Mouse (Mus musculus): ENCODE results near the gene Lasp1. TPM values are rescaled to one million over a fixed set of nuclear protein-coding genes. Genes with fewer than 3 reads are reported as not detected.

Lasp1 gene
- total and polyA plus RNA-seq, 3 experiments = 31.0 to 122 (median 49.6) TPM

- Histone ChIP-seq H3K4me3 (ENCODE audit: low read depth, low read length) (no peak overlapping the region), H3K4me1 (ENCODE audit: insufficient read depth, low read depth, low read length) (peaks cover 61% of the 10 kb centered on the region), H3K27me3 (ENCODE audit: insufficient read depth, low read length) (no peaks in the 10 kb centered on the region), H3K9me3 (replicated peaks) (no peaks in the 10 kb centered on the region), H3K36me3 (replicated peaks) (peaks cover 37% of the 10 kb centered on the region)
- DNase-seq (ENCODE audit: low spot score) (no peak), ATAC-seq (ENCODE audit: extremely low read depth, insufficient number of reproducible peaks, low FRiP score, poor library complexity, severe bottlenecking) (no peak)
- TF ChIP-seq GATA2 (IDR thresholded peaks at IDR 0.05; ENCODE audit: borderline replicate concordance, low read depth, low read length) = no peak
- no peak for TF ChIP-seq POLR2AphosphoS5 (IDR thresholded peaks at IDR 0.05; ENCODE audit: insufficient replicate concordance, low read depth, low read length)
- no peak for TF ChIP-seq TAL1 (conservative IDR thresholded peaks at IDR 0.05; ENCODE audit: low read depth, low read length)
- TF ChIP-seq CTCF (IDR thresholded peaks at IDR 0.05; ENCODE audit: low read depth, low read length) = no peak
- TF ChIP-seq GATA1 (IDR thresholded peaks at IDR 0.05; ENCODE audit: borderline replicate concordance, low read length) = no peak
These were observed 3.7 kb downstream of the Lasp1 start for GRCm38 (mm10) chr11:97802495-97802894.

GRCm38 (mm10) chr11:97803847-97804246, 5.0 kb downstream of the Lasp1 start:
- H3K4me1 ChIP-seq (ENCODE audit: insufficient read depth, low read depth, low read length) = peaks cover 55% of the 10 kb centered on the region
- no peaks in the 10 kb centered on the region for H3K27me3 ChIP-seq (ENCODE audit: insufficient read depth, low read length)
- no peak for ATAC-seq (ENCODE audit: extremely low read depth, insufficient number of reproducible peaks, low FRiP score, poor library complexity, severe bottlenecking)
- TF ChIP-seq TAL1 (conservative IDR thresholded peaks at IDR 0.05; ENCODE audit: low read depth, low read length) = no peak
- no peak for TF ChIP-seq POLR2AphosphoS5 (IDR thresholded peaks at IDR 0.05; ENCODE audit: insufficient replicate concordance, low read depth, low read length)
- TF ChIP-seq GATA1 (IDR thresholded peaks at IDR 0.05; ENCODE audit: borderline replicate concordance, low read length) = no peak
- TF ChIP-seq CTCF (IDR thresholded peaks at IDR 0.05; ENCODE audit: low read depth, low read length) = no peak
- no peak for TF ChIP-seq GATA2 (IDR thresholded peaks at IDR 0.05; ENCODE audit: borderline replicate concordance, low read depth, low read length)
- H3K36me3 ChIP-seq (replicated peaks) = peaks cover 51% of the 10 kb centered on the region
- no peak for DNase-seq (ENCODE audit: low spot score)
- no peaks in the 10 kb centered on the region for H3K9me3 ChIP-seq (replicated peaks)
- no peak overlapping the region for H3K4me3 ChIP-seq (ENCODE audit: low read depth, low read length)

GRCm38 (mm10) chr11:97804841-97805661, 6.3 kb downstream of the Lasp1 start:
- peaks cover 62% of the 10 kb centered on the region for H3K36me3 ChIP-seq (replicated peaks)
- ATAC-seq (ENCODE audit: extremely low read depth, insufficient number of reproducible peaks, low FRiP score, poor library complexity, severe bottlenecking) = no peak

GRCm38 (mm10) chr11:97805662-97806612, 7.1 kb downstream of the Lasp1 start:
- no peaks in the 10 kb centered on the region for H3K27me3 ChIP-seq (ENCODE audit: insufficient read depth, low read length)
- no peak overlapping the region for H3K4me3 ChIP-seq (ENCODE audit: low read depth, low read length)
- ATAC-seq (ENCODE audit: extremely low read depth, insufficient number of reproducible peaks, low FRiP score, poor library complexity, severe bottlenecking) = no peak
- peaks cover 69% of the 10 kb centered on the region for H3K36me3 ChIP-seq (replicated peaks)
- peaks cover 59% of the 10 kb centered on the region for H3K4me1 ChIP-seq (ENCODE audit: insufficient read depth, low read depth, low read length)
- TF ChIP-seq GATA2 (IDR thresholded peaks at IDR 0.05; ENCODE audit: borderline replicate concordance, low read depth, low read length) (no peak), POLR2AphosphoS5 (IDR thresholded peaks at IDR 0.05; ENCODE audit: insufficient replicate concordance, low read depth, low read length) (no peak), GATA1 (IDR thresholded peaks at IDR 0.05; ENCODE audit: borderline replicate concordance, low read length) (no peak), CTCF (IDR thresholded peaks at IDR 0.05; ENCODE audit: low read depth, low read length) (no peak), TAL1 (conservative IDR thresholded peaks at IDR 0.05; ENCODE audit: low read depth, low read length) (no peak)
- H3K9me3 ChIP-seq (replicated peaks) = no peaks in the 10 kb centered on the region
- DNase-seq (ENCODE audit: low spot score) = no peak

More at GRCm38 (mm10) chr11:97804841-97805661, 6.3 kb downstream of the Lasp1 start:
- H3K27me3 ChIP-seq (ENCODE audit: insufficient read depth, low read length) = no peaks in the 10 kb centered on the region
- H3K4me1 ChIP-seq (ENCODE audit: insufficient read depth, low read depth, low read length) = peaks cover 57% of the 10 kb centered on the region
- H3K4me3 ChIP-seq (ENCODE audit: low read depth, low read length) = peak overlapping the region; percentile 47; the same call in 1 of the 2 replicates
- TF ChIP-seq TAL1 (conservative IDR thresholded peaks at IDR 0.05; ENCODE audit: low read depth, low read length) (no peak), GATA1 (IDR thresholded peaks at IDR 0.05; ENCODE audit: borderline replicate concordance, low read length) (no peak), CTCF (IDR thresholded peaks at IDR 0.05; ENCODE audit: low read depth, low read length) (no peak), POLR2AphosphoS5 (IDR thresholded peaks at IDR 0.05; ENCODE audit: insufficient replicate concordance, low read depth, low read length) (no peak), GATA2 (IDR thresholded peaks at IDR 0.05; ENCODE audit: borderline replicate concordance, low read depth, low read length) (no peak)
- DNase-seq (ENCODE audit: low spot score) = no peak
- no peaks in the 10 kb centered on the region for H3K9me3 ChIP-seq (replicated peaks)

- Histone ChIP-seq H3K4me1 (ENCODE audit: insufficient read depth, low read depth, low read length) (peaks cover 56% of the 10 kb centered on the region), H3K36me3 (replicated peaks) (peaks cover 74% of the 10 kb centered on the region), H3K27me3 (ENCODE audit: insufficient read depth, low read length) (no peaks in the 10 kb centered on the region), H3K4me3 (ENCODE audit: low read depth, low read length) (no peak overlapping the region), H3K9me3 (replicated peaks) (no peaks in the 10 kb centered on the region)
- DNase-seq (ENCODE audit: low spot score) (no peak), ATAC-seq (ENCODE audit: extremely low read depth, insufficient number of reproducible peaks, low FRiP score, poor library complexity, severe bottlenecking) (no peak)
- TF ChIP-seq GATA1 (IDR thresholded peaks at IDR 0.05; ENCODE audit: borderline replicate concordance, low read length) = no peak
- no peak for TF ChIP-seq CTCF (IDR thresholded peaks at IDR 0.05; ENCODE audit: low read depth, low read length)
- no peak for TF ChIP-seq TAL1 (conservative IDR thresholded peaks at IDR 0.05; ENCODE audit: low read depth, low read length)
- no peak for TF ChIP-seq POLR2AphosphoS5 (IDR thresholded peaks at IDR 0.05; ENCODE audit: insufficient replicate concordance, low read depth, low read length)
- no peak for TF ChIP-seq GATA2 (IDR thresholded peaks at IDR 0.05; ENCODE audit: borderline replicate concordance, low read depth, low read length)
These were observed 7.8 kb downstream of the Lasp1 start for GRCm38 (mm10) chr11:97806613-97806964.

Data from G1E (cell line).